ENCODE assay signal across 12 mouse cellular contexts in genomic region chr6:145382586-145383380, GRCm38 (mm10).
A peak's percentile ranks its signal among the peaks of the same experiment; 100 is the strongest.
DNase-seq lines count a peak whose midpoint lies in the region; ATAC-seq lines count a peak whose summit lies in the region.
"Had no signal": no experiment of that assay in that cellular context is flagged by ENCODE, and none has a peak within 500 bp of the region (broad histone marks: within the 10 kb centered on the region; RNA-seq: fewer than 3 reads in every experiment).

No protein-coding gene starts in this region.

- 75% methylated on average over 12 of the region's 12 CpGs for WGBS in intestine, embryonic 15.5 days

- peak; percentile 29 for DNase-seq in adrenal gland, adult 8-10 months
- no peak for DNase-seq in adrenal gland, adult 18-20 months (ENCODE audit: low spot score in 2 of 2)
- DNase-seq in heart, postnatal 10 days, result peak; percentile 45
- no peak for DNase-seq in heart, postnatal 25 days (ENCODE audit: low spot score)
- peak; percentile 52 for DNase-seq in 3T3-L1 (ENCODE audit: low read depth, low spot score)
- DNase-seq in right cerebral cortex, postnatal 10 days (ENCODE audit: low spot score in 2 of 2), result no peak
- DNase-seq in layer of hippocampus, adult 9-11 months, result no peak
- DNase-seq: thymus, postnatal 14 days had no signal

- no peaks in the 10 kb centered on the region for H3K4me1 ChIP-seq in intestine, embryonic 15.5 days (replicated peaks)

- H3K27me3 ChIP-seq in intestine, embryonic 15.5 days (replicated peaks), result no peaks in the 10 kb centered on the region
- H3K27me3 ChIP-seq: limb, embryonic 15.5 days had no signal

- H3K4me3 ChIP-seq in intestine, embryonic 15.5 days (replicated peaks), result no peak overlapping the region
- H3K4me3 ChIP-seq: limb, embryonic 15.5 days had no signal

- ATAC-seq in intestine, embryonic 15.5 days, result peak; percentile 49

- H3K4me2 ChIP-seq in intestine, embryonic 15.5 days (replicated peaks), result no peak overlapping the region
- H3K4me2 ChIP-seq: limb, embryonic 15.5 days had no signal

- H3K36me3 ChIP-seq in intestine, embryonic 15.5 days, result no peaks in the 10 kb centered on the region
- H3K36me3 ChIP-seq: limb, embryonic 15.5 days had no signal

- intact Hi-C loops in heart, postnatal 10 days (cut with DNase I), result no loop called here
- intact Hi-C loops in heart, postnatal 25 days (cut with DNase I), result no loop called here

- H3K9ac ChIP-seq in intestine, embryonic 15.5 days, result no peak overlapping the region
- H3K9ac ChIP-seq: limb, embryonic 15.5 days had no signal

- no peak overlapping the region for H3K27ac ChIP-seq in intestine, embryonic 15.5 days
- H3K27ac ChIP-seq: kidney, postnatal 0 days; limb, embryonic 15.5 days; macrophage had no signal

- H3K9me3 ChIP-seq in intestine, embryonic 15.5 days, result no peaks in the 10 kb centered on the region
- H3K9me3 ChIP-seq: limb, embryonic 15.5 days had no signal

Comparison
In these comparisons a context has a peak if more than half of its experiments do, and no peak if none do; other contexts are left out.
1. DNase-seq: peak in adrenal gland, adult 8-10 months (single experiment), heart, postnatal 10 days (2 of 2) and 3T3-L1 (single experiment); none in adrenal gland, adult 18-20 months (0 of 2), heart, postnatal 25 days (single experiment), right cerebral cortex, postnatal 10 days (0 of 2) and layer of hippocampus, adult 9-11 months (single experiment).